Mouse (Mus musculus) E14TG2a.4 (cell line): ENCODE measurements around the gene Abl2.
A peak's percentile ranks its signal among the peaks of the same experiment; 100 is the strongest.

Source experiments
- H3K27me3 ChIP-seq: 2 replicates; pipeline ENCODE4 v1.6.1; 2014; ENCODE audit warnings: low read length, control low read depth; ENCODE audit not compliant: insufficient read depth
- H3K36me3 ChIP-seq: 2 replicates; pipeline ENCODE4 v1.6.1; 2014; ENCODE audit warnings: low read length, control low read depth; ENCODE audit not compliant: insufficient read depth
- H3K4me1 ChIP-seq: replicated peaks from 2 replicates; pipeline ENCODE4 v1.6.1; 2014; ENCODE audit warnings: low read depth, low read length, control low read depth
- H3K4me3 ChIP-seq: replicated peaks from 2 replicates; pipeline ENCODE4 v1.5.1; 2014; ENCODE audit warnings: mild to moderate bottlenecking, low read length
- H3K9me3 ChIP-seq: 2 replicates; pipeline ENCODE4 v1.6.1; 2014; ENCODE audit warnings: low read length, control low read depth
- CTCF ChIP-seq: conservative IDR thresholded peaks from 2 replicates; pipeline ENCODE4 v1.5.1; 2014; ENCODE audit warnings: low read length
- NANOG ChIP-seq: IDR thresholded peaks from 2 replicates; pipeline ENCODE4 v1.6.1; 2014; ENCODE audit warnings: borderline replicate concordance, low read length, mixed read lengths
- POU5F1 ChIP-seq: IDR thresholded peaks from 2 replicates; pipeline ENCODE4 v1.6.1; 2014; ENCODE audit warnings: low read length, borderline replicate concordance

Abl2 gene

GRCm38 (mm10) chr1:156633095-156633494 lies 74.5 kb downstream of the Abl2 start:
- Histone ChIP-seq H3K36me3 (peaks cover 88% of the 10 kb centered on the region), H3K4me1 (peaks cover 13% of the 10 kb centered on the region; the same call in 1 of the 2 replicates), H3K9me3 (no peaks in the 10 kb centered on the region), H3K4me3 (no peak overlapping the region), H3K27me3 (no peaks in the 10 kb centered on the region)
- no peak for TF ChIP-seq POU5F1
- TF ChIP-seq CTCF: peak; percentile 36
- TF ChIP-seq NANOG: no peak

- H3K9me3 ChIP-seq: no peaks in the 10 kb centered on the region
- H3K36me3 ChIP-seq: peaks cover 87% of the 10 kb centered on the region
- no peak overlapping the region for H3K4me3 ChIP-seq
- TF ChIP-seq CTCF: no peak
- no peak for TF ChIP-seq NANOG
- no peak for TF ChIP-seq POU5F1
- no peaks in the 10 kb centered on the region for H3K27me3 ChIP-seq
- peaks cover 10% of the 10 kb centered on the region; the same call in 1 of the 2 replicates for H3K4me1 ChIP-seq
These were observed 76.6 kb downstream of the Abl2 start for GRCm38 (mm10) chr1:156635148-156635547.

- H3K36me3 ChIP-seq: peaks cover 89% of the 10 kb centered on the region
- no peak overlapping the region for H3K4me3 ChIP-seq
- H3K9me3 ChIP-seq: no peaks in the 10 kb centered on the region
- peaks cover 33% of the 10 kb centered on the region for H3K4me1 ChIP-seq
- no peaks in the 10 kb centered on the region for H3K27me3 ChIP-seq
- no peak for TF ChIP-seq NANOG
- no peak for TF ChIP-seq CTCF
- no peak for TF ChIP-seq POU5F1
These were observed 80.9 kb downstream of the Abl2 start for GRCm38 (mm10) chr1:156639455-156639854.

GRCm38 (mm10) chr1:156640577-156640976 lies 82.0 kb downstream of the Abl2 start:
- H3K27me3 ChIP-seq: no peaks in the 10 kb centered on the region
- no peaks in the 10 kb centered on the region for H3K9me3 ChIP-seq
- peaks cover 89% of the 10 kb centered on the region for H3K36me3 ChIP-seq
- no peak overlapping the region for H3K4me3 ChIP-seq
- TF ChIP-seq CTCF: no peak
- TF ChIP-seq NANOG: no peak
- TF ChIP-seq POU5F1: no peak
- peaks cover 43% of the 10 kb centered on the region for H3K4me1 ChIP-seq

- Histone ChIP-seq H3K4me1 (peaks cover 54% of the 10 kb centered on the region), H3K36me3 (peaks cover 91% of the 10 kb centered on the region), H3K27me3 (no peaks in the 10 kb centered on the region), H3K4me3 (no peak overlapping the region), H3K9me3 (no peaks in the 10 kb centered on the region)
- TF ChIP-seq NANOG (no peak), POU5F1 (no peak), CTCF (no peak)
These were observed 83.2 kb downstream of the Abl2 start for GRCm38 (mm10) chr1:156641808-156642207.

GRCm38 (mm10) chr1:156642813-156643212 lies 84.2 kb downstream of the Abl2 start:
- TF ChIP-seq CTCF (no peak), POU5F1 (no peak), NANOG (no peak)

GRCm38 (mm10) chr1:156644061-156644460 lies 85.5 kb downstream of the Abl2 start:
- Histone ChIP-seq H3K36me3 (peaks cover 95% of the 10 kb centered on the region), H3K9me3 (no peaks in the 10 kb centered on the region), H3K27me3 (no peaks in the 10 kb centered on the region), H3K4me3 (no peak overlapping the region), H3K4me1 (peaks cover 68% of the 10 kb centered on the region)
- no peak for TF ChIP-seq CTCF
- no peak for TF ChIP-seq NANOG
- TF ChIP-seq POU5F1: no peak

More at GRCm38 (mm10) chr1:156642813-156643212, 84.2 kb downstream of the Abl2 start:
- peaks cover 62% of the 10 kb centered on the region for H3K4me1 ChIP-seq
- no peaks in the 10 kb centered on the region for H3K9me3 ChIP-seq
- H3K36me3 ChIP-seq: peaks cover 92% of the 10 kb centered on the region
- H3K27me3 ChIP-seq: no peaks in the 10 kb centered on the region
- no peak overlapping the region for H3K4me3 ChIP-seq

- TF ChIP-seq POU5F1 (no peak), NANOG (no peak), CTCF (no peak)
These were observed 86.4 kb downstream of the Abl2 start for GRCm38 (mm10) chr1:156644780-156645523.

GRCm38 (mm10) chr1:156645971-156646370 lies 87.4 kb downstream of the Abl2 start:
- TF ChIP-seq NANOG (no peak), CTCF (no peak), POU5F1 (no peak)
- Histone ChIP-seq H3K27me3 (no peaks in the 10 kb centered on the region), H3K4me3 (no peak overlapping the region), H3K9me3 (no peaks in the 10 kb centered on the region), H3K4me1 (peaks cover 82% of the 10 kb centered on the region), H3K36me3 (peaks cover 92% of the 10 kb centered on the region)

More at GRCm38 (mm10) chr1:156644780-156645523, 86.4 kb downstream of the Abl2 start:
- H3K4me3 ChIP-seq: no peak overlapping the region
- peaks cover 74% of the 10 kb centered on the region for H3K4me1 ChIP-seq
- no peaks in the 10 kb centered on the region for H3K27me3 ChIP-seq
- H3K36me3 ChIP-seq: peaks cover 94% of the 10 kb centered on the region
- no peaks in the 10 kb centered on the region for H3K9me3 ChIP-seq
